Mouse (Mus musculus): ENCODE results near the gene Fam234b. TPM values are rescaled to one million over a fixed set of nuclear protein-coding genes. Genes with fewer than 3 reads are reported as not detected.
A peak's percentile ranks its signal among the peaks of the same experiment; 100 is the strongest.

Fam234b gene
- total RNA-seq, 1 experiment, result 7.5 TPM

- in situ Hi-C loops (cut with MboI; ENCODE audit: low sequenced_read_pairs in 2 of 2, unreplicated experiment in 2 of 2), result loop anchor here (5.0 kb wide), 1 partner anchor 127 kb away; no protein-coding TSS in a partner anchor
- Histone ChIP-seq H3K9me3 (ENCODE audit: control insufficient read depth, insufficient read depth, low read depth, low read length) (no peaks in the 10 kb centered on the region), H3K27ac (ENCODE audit: insufficient read depth, low read depth, low read length, poor library complexity, severe bottlenecking) (no peak overlapping the region)
These were observed 52.2 kb downstream of the Fam234b start for GRCm38 (mm10) chr6:135249846-135250531.

GRCm38 (mm10) chr6:135250926-135251699 is 53.3 kb downstream of the Fam234b start:
- TF ChIP-seq MAFK (IDR thresholded peaks at IDR 0.05; ENCODE audit: insufficient read depth, low read depth, low read length) (no peak), ZC3H11A (IDR thresholded peaks at IDR 0.05; ENCODE audit: borderline replicate concordance, low read depth, low read length) (no peak), CHD2 (IDR thresholded peaks at IDR 0.05; ENCODE audit: low read depth, low read length) (no peak), HCFC1 (IDR thresholded peaks at IDR 0.05; ENCODE audit: borderline replicate concordance, insufficient read depth, low read length) (no peak), ZNF384 (IDR thresholded peaks at IDR 0.05; ENCODE audit: low read depth, low read length) (no peak)
- no peak overlapping the region for H3K4me3 ChIP-seq (ENCODE audit: insufficient read depth in 1 of 2, low read depth in 1 of 2, low read length in 2 of 2, poor library complexity in 1 of 2, severe bottlenecking in 1 of 2)
- in situ Hi-C loops (cut with MboI; ENCODE audit: low sequenced_read_pairs in 2 of 2, unreplicated experiment in 2 of 2), result no loop called here
- H3K9ac ChIP-seq (ENCODE audit: insufficient read depth, low read depth, low read length, poor library complexity, severe bottlenecking), result no peak overlapping the region
- no peaks in the 10 kb centered on the region for H3K36me3 ChIP-seq (ENCODE audit: control insufficient read depth, insufficient read depth, low read length, poor library complexity, severe bottlenecking)
- H3K27ac ChIP-seq (ENCODE audit: insufficient read depth, low read depth, low read length, poor library complexity, severe bottlenecking), result no peak overlapping the region
- DNase-seq (ENCODE audit: low read depth, low spot score), result no peak
- peaks cover 5 to 14% of the 10 kb centered on the region in 2 experiments; a peak in 2 of 4 replicates for H3K4me1 ChIP-seq (ENCODE audit: control insufficient read depth in 2 of 2, insufficient read depth in 2 of 2, low read length in 2 of 2, poor library complexity in 1 of 2)
- no peaks in the 10 kb centered on the region for H3K9me3 ChIP-seq (ENCODE audit: control insufficient read depth, insufficient read depth, low read depth, low read length)

More at GRCm38 (mm10) chr6:135249846-135250531, 52.2 kb downstream of the Fam234b start:
- H3K4me3 ChIP-seq (ENCODE audit: insufficient read depth in 1 of 2, low read depth in 1 of 2, low read length in 2 of 2, poor library complexity in 1 of 2, severe bottlenecking in 1 of 2), result no peak overlapping the region
- DNase-seq (ENCODE audit: low read depth, low spot score), result peak; percentile 59
- no peaks in the 10 kb centered on the region for H3K36me3 ChIP-seq (ENCODE audit: control insufficient read depth, insufficient read depth, low read length, poor library complexity, severe bottlenecking)
- TF ChIP-seq CHD2 (IDR thresholded peaks at IDR 0.05; ENCODE audit: low read depth, low read length) (no peak), MAFK (IDR thresholded peaks at IDR 0.05; ENCODE audit: insufficient read depth, low read depth, low read length) (no peak), ZNF384 (IDR thresholded peaks at IDR 0.05; ENCODE audit: low read depth, low read length) (no peak), ZC3H11A (IDR thresholded peaks at IDR 0.05; ENCODE audit: borderline replicate concordance, low read depth, low read length) (peak; percentile 96)
- peaks cover 5 to 14% of the 10 kb centered on the region in 2 experiments; a peak in 2 of 4 replicates for H3K4me1 ChIP-seq (ENCODE audit: control insufficient read depth in 2 of 2, insufficient read depth in 2 of 2, low read length in 2 of 2, poor library complexity in 1 of 2)
- H3K9ac ChIP-seq (ENCODE audit: insufficient read depth, low read depth, low read length, poor library complexity, severe bottlenecking), result no peak overlapping the region

GRCm38 (mm10) chr6:135251849-135252727 is 54.3 kb downstream of the Fam234b start:
- TF ChIP-seq ZC3H11A (IDR thresholded peaks at IDR 0.05; ENCODE audit: borderline replicate concordance, low read depth, low read length) (no peak), CHD2 (IDR thresholded peaks at IDR 0.05; ENCODE audit: low read depth, low read length) (no peak), MAFK (IDR thresholded peaks at IDR 0.05; ENCODE audit: insufficient read depth, low read depth, low read length) (no peak), ZNF384 (IDR thresholded peaks at IDR 0.05; ENCODE audit: low read depth, low read length) (no peak), HCFC1 (IDR thresholded peaks at IDR 0.05; ENCODE audit: borderline replicate concordance, insufficient read depth, low read length) (no peak)
- no peak for DNase-seq (ENCODE audit: low read depth, low spot score)

GRCm38 (mm10) chr6:135252728-135253077 is 54.9 kb downstream of the Fam234b start:
- DNase-seq (ENCODE audit: low read depth, low spot score), result peak; percentile 81
- H3K9me3 ChIP-seq (ENCODE audit: control insufficient read depth, insufficient read depth, low read depth, low read length), result no peaks in the 10 kb centered on the region
- no peak overlapping the region for H3K9ac ChIP-seq (ENCODE audit: insufficient read depth, low read depth, low read length, poor library complexity, severe bottlenecking)
- no peak overlapping the region for H3K27ac ChIP-seq (ENCODE audit: insufficient read depth, low read depth, low read length, poor library complexity, severe bottlenecking)
- no peak overlapping the region for H3K4me3 ChIP-seq (ENCODE audit: insufficient read depth in 1 of 2, low read depth in 1 of 2, low read length in 2 of 2, poor library complexity in 1 of 2, severe bottlenecking in 1 of 2)
- peaks cover 5 to 14% of the 10 kb centered on the region in 2 experiments; a peak in 2 of 4 replicates for H3K4me1 ChIP-seq (ENCODE audit: control insufficient read depth in 2 of 2, insufficient read depth in 2 of 2, low read length in 2 of 2, poor library complexity in 1 of 2)
- H3K36me3 ChIP-seq (ENCODE audit: control insufficient read depth, insufficient read depth, low read length, poor library complexity, severe bottlenecking), result no peaks in the 10 kb centered on the region
- TF ChIP-seq HCFC1 (IDR thresholded peaks at IDR 0.05; ENCODE audit: borderline replicate concordance, insufficient read depth, low read length) (no peak), MAFK (IDR thresholded peaks at IDR 0.05; ENCODE audit: insufficient read depth, low read depth, low read length) (no peak), CHD2 (IDR thresholded peaks at IDR 0.05; ENCODE audit: low read depth, low read length) (no peak), ZNF384 (IDR thresholded peaks at IDR 0.05; ENCODE audit: low read depth, low read length) (no peak), ZC3H11A (IDR thresholded peaks at IDR 0.05; ENCODE audit: borderline replicate concordance, low read depth, low read length) (no peak)
- in situ Hi-C loops (cut with MboI; ENCODE audit: low sequenced_read_pairs in 2 of 2, unreplicated experiment in 2 of 2), result no loop called here

More at GRCm38 (mm10) chr6:135251849-135252727, 54.3 kb downstream of the Fam234b start:
- H3K4me3 ChIP-seq (ENCODE audit: insufficient read depth in 1 of 2, low read depth in 1 of 2, low read length in 2 of 2, poor library complexity in 1 of 2, severe bottlenecking in 1 of 2), result peak overlapping the region in 1 of 2 experiments; percentile 15; a peak in 1 of 4 replicates
- H3K9ac ChIP-seq (ENCODE audit: insufficient read depth, low read depth, low read length, poor library complexity, severe bottlenecking), result no peak overlapping the region
- H3K27ac ChIP-seq (ENCODE audit: insufficient read depth, low read depth, low read length, poor library complexity, severe bottlenecking), result no peak overlapping the region
- H3K36me3 ChIP-seq (ENCODE audit: control insufficient read depth, insufficient read depth, low read length, poor library complexity, severe bottlenecking), result no peaks in the 10 kb centered on the region
- no peaks in the 10 kb centered on the region for H3K9me3 ChIP-seq (ENCODE audit: control insufficient read depth, insufficient read depth, low read depth, low read length)
- in situ Hi-C loops (cut with MboI; ENCODE audit: low sequenced_read_pairs in 2 of 2, unreplicated experiment in 2 of 2), result no loop called here
- peaks cover 5 to 14% of the 10 kb centered on the region in 2 experiments; a peak in 2 of 4 replicates for H3K4me1 ChIP-seq (ENCODE audit: control insufficient read depth in 2 of 2, insufficient read depth in 2 of 2, low read length in 2 of 2, poor library complexity in 1 of 2)
